Mouse (Mus musculus) CH12.LX (cell line): ENCODE results near the gene Mrpl18.

Experiments used
- CHD2 ChIP-seq: IDR thresholded peaks from 2 replicates; pipeline ENCODE4 v1.6.1; 2011; ENCODE audit warnings: low read length, improper control_type of control experiment
- CTCF ChIP-seq, 2 experiments: IDR thresholded peaks in 1 of 2; conservative IDR thresholded peaks in 1 of 2; 2 replicates each; pipeline ENCODE4 v1.5.1; 2011 to 2012; ENCODE audit warnings: low read depth in 2 of 2, low read length in 2 of 2, improper control_type of control experiment in 1 of 2, inconsistent platforms in 1 of 2, mild to moderate bottlenecking in 1 of 2, moderate library complexity in 1 of 2
- ETS1 ChIP-seq: conservative IDR thresholded peaks from 2 replicates; pipeline ENCODE4 v1.6.1; 2012; ENCODE audit warnings: low read depth, mild to moderate bottlenecking, inconsistent platforms, low read length, improper control_type of control experiment, moderate library complexity
- IRF4 ChIP-seq: IDR thresholded peaks from 2 replicates; pipeline ENCODE4 v1.6.1; 2014; ENCODE audit warnings: low read depth, mild to moderate bottlenecking, inconsistent platforms, low read length, improper control_type of control experiment
- MYC ChIP-seq: IDR thresholded peaks from 2 replicates; pipeline ENCODE4 v1.6.1; 2011; ENCODE audit warnings: low read depth, mild to moderate bottlenecking, improper control_type of control experiment, low read length
- POLR2A ChIP-seq: IDR thresholded peaks from 2 replicates; pipeline ENCODE4 v1.6.1; 2011; ENCODE audit warnings: low read depth, mild to moderate bottlenecking, improper control_type of control experiment, low read length
- POLR2AphosphoS2 ChIP-seq: IDR thresholded peaks from 2 replicates; pipeline ENCODE4 v1.6.1; 2011; ENCODE audit warnings: low read depth, low read length, improper control_type of control experiment

DNA sequence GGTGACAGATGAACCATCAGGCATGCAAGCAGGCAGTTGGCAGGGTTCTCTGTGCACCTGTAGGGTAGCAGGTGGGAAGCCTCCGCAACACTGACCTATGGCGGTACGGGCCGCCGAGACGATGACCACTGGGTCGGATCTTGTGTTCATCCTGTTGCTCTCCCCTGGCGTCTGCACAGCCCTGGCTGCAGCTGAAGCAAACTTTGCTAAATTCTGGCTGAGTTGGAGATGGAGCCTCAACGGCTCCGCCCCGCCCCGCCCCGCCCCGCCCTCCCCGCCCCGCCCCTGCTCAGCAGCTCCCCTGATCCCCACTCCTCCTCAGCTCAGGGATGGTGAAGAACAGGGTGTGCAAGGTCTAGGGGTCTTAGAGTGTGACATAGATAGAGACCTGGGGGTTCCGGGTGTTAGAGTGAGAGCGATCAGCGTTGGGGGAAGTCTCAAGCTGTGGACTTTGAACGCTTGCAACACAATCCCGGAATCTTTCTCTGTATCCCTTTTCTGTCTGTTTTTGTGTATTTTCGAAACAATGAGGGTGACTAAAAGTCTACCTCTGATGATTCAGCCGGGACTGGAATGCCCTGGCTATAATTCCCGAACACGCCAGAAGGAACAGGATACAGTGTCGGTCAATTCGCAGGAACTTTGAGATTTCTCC lies 24.1 kb upstream of the Mrpl18 start, which contains the start of gene Acat3:
- TF ChIP-seq POLR2A (no peak), CTCF (conservative IDR thresholded peaks at IDR 0.05 in 1 of 2, IDR thresholded peaks at IDR 0.05 in 1 of 2; ENCODE audit: low read depth in 2 of 2, low read length in 2 of 2) (no peak), POLR2AphosphoS2 (no peak), ETS1 (no peak), CHD2 (no peak), IRF4 (no peak), MYC (no peak)
